Mouse (Mus musculus) frontal cortex, adult 2 months (tissue): ENCODE measurements around the gene Fam114a2. TPM values are rescaled to one million over a fixed set of nuclear protein-coding genes. Genes with fewer than 3 reads are reported as not detected.

Experiments
- DNase-seq, 2 experiments: peaks; one replicate each; pipeline ENCODE4 v3.0.0; 2022; ENCODE audit warnings: low spot score in 1 of 2; ENCODE audit errors: extremely low spot score in 1 of 2
- polyA plus RNA-seq: library from polyadenylated mRNA; depleted of rRNA; stranded (reverse); fragments of >200 nt; gene quantifications from 2 replicates; pipeline ENCODE4 v1.2.3, GENCODE M21; 2012

Gene Fam114a2
- polyA plus RNA-seq, 1 experiment = 42.7 TPM

GRCm38 (mm10) chr11:57521206-57521605 lies 2.8 kb upstream of the Fam114a2 start:
- no peak for DNase-seq

- no peak for DNase-seq
Observed at GRCm38 (mm10) chr11:57519304-57519703, 887 bp upstream of the Fam114a2 start.

- DNase-seq = no peak
Observed at GRCm38 (mm10) chr11:57518751-57519148, 333 bp upstream of the Fam114a2 start.

- no peak for DNase-seq
Observed at GRCm38 (mm10) chr11:57516946-57517441, 1.4 kb downstream of the Fam114a2 start.

GRCm38 (mm10) chr11:57515218-57515617 lies 3.2 kb downstream of the Fam114a2 start:
- DNase-seq = no peak

GRCm38 (mm10) chr11:57506899-57507298 lies 11.5 kb downstream of the Fam114a2 start:
- DNase-seq = no peak

GRCm38 (mm10) chr11:57503155-57503554 lies 15.3 kb downstream of the Fam114a2 start:
- DNase-seq = no peak

- no peak for DNase-seq
Observed at GRCm38 (mm10) chr11:57498215-57498614, 20.2 kb downstream of the Fam114a2 start.

- DNase-seq = no peak
Observed at GRCm38 (mm10) chr11:57497701-57498100, 20.7 kb downstream of the Fam114a2 start.

GRCm38 (mm10) chr11:57496462-57497039 lies 21.9 kb downstream of the Fam114a2 start:
- DNase-seq = no peak

GRCm38 (mm10) chr11:57488436-57488835 lies 30.0 kb downstream of the Fam114a2 start:
- no peak for DNase-seq

- DNase-seq = no peak
Observed at GRCm38 (mm10) chr11:57478077-57478476, 40.3 kb downstream of the Fam114a2 start.

GRCm38 (mm10) chr11:57475119-57475518 lies 43.3 kb downstream of the Fam114a2 start:
- DNase-seq = peak in 1 of 2 experiments; percentile 78

GRCm38 (mm10) chr11:57474296-57474941 lies 44.0 kb downstream of the Fam114a2 start:
- peak; percentile 29 to 59 for DNase-seq

- DNase-seq = no peak
Observed at GRCm38 (mm10) chr11:57470979-57471378, 47.4 kb downstream of the Fam114a2 start.

GRCm38 (mm10) chr11:57470056-57470455 lies 48.4 kb downstream of the Fam114a2 start:
- no peak for DNase-seq

GRCm38 (mm10) chr11:57468706-57469105 lies 49.7 kb downstream of the Fam114a2 start:
- no peak for DNase-seq

GRCm38 (mm10) chr11:57467159-57468110 lies 51.0 kb downstream of the Fam114a2 start:
- DNase-seq = peak in 1 of 2 experiments; percentile 81

- DNase-seq = no peak
Observed at GRCm38 (mm10) chr11:57465844-57466243, 52.6 kb downstream of the Fam114a2 start.

- DNase-seq = no peak
Observed at GRCm38 (mm10) chr11:57465025-57465424, 53.4 kb downstream of the Fam114a2 start.

- DNase-seq = peak in 1 of 2 experiments; percentile 82
Observed at GRCm38 (mm10) chr11:57459759-57460158, 58.7 kb downstream of the Fam114a2 start.
